Comparison of ENCODE assay signal across 8 mouse cellular contexts in the genomic region with DNA sequence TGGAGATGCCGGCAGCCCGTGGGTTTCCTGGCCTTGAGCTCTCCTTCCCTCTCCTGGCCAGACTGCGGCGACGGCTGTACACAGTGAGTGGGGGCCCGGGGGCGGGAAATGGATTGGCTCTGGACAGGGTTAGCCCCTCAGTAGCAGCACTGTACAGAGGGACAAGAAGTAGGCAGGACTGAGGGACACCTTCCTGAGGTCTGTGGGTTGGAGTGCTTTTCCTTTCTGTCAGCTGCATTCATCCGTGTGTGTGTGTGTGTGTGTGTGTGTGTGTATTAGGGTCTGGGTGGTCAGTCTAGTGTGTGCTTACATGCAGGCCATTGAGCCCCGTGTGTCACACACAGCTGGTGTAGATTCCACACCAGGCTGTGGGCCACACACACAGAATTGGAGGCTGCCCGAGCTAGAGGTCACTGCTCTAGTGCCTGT. TPM values are rescaled to one million over a fixed set of nuclear protein-coding genes. Genes with fewer than 3 reads are reported as not detected.
DNase-seq lines count a peak whose midpoint lies in the region; ATAC-seq lines count a peak whose summit lies in the region.

No protein-coding gene starts in this region.

- H3K27me3 ChIP-seq in limb, embryonic 13.5 days, result no peaks in the 10 kb centered on the region
- H3K27me3 ChIP-seq in stomach, embryonic 15.5 days (replicated peaks), result no peaks in the 10 kb centered on the region

- H3K36me3 ChIP-seq in limb, embryonic 13.5 days, result peaks cover 12% of the 10 kb centered on the region
- H3K36me3 ChIP-seq in stomach, embryonic 15.5 days, result no peaks in the 10 kb centered on the region

- H3K4me2 ChIP-seq in limb, embryonic 13.5 days (replicated peaks), result peak overlapping the region; percentile 42
- H3K4me2 ChIP-seq in stomach, embryonic 15.5 days, result peak overlapping the region; percentile 50

- H3K4me1 ChIP-seq in limb, embryonic 13.5 days, result peaks cover 61% of the 10 kb centered on the region
- H3K4me1 ChIP-seq in stomach, embryonic 15.5 days, result peaks cover 62% of the 10 kb centered on the region

- H3K9ac ChIP-seq in limb, embryonic 13.5 days, result peak overlapping the region; percentile 58
- peak overlapping the region; percentile 19; the same call in 1 of the 2 replicates for H3K9ac ChIP-seq in stomach, embryonic 15.5 days

- ATAC-seq in limb, embryonic 13.5 days (ENCODE audit: low FRiP score, low read depth), result no peak
- ATAC-seq in stomach, embryonic 15.5 days (ENCODE audit: insufficient read depth, low FRiP score, low read depth), result peak; percentile 18; the same call in 1 of the 2 replicates

- DNase-seq in cerebellum, adult 18-20 months, result peak; percentile 40 to 51
- no peak for DNase-seq in cerebellum, adult 8-10 months
- DNase-seq in thymus, postnatal 4 days, result peak; percentile 42
- DNase-seq in thymus, postnatal 0 days (ENCODE audit: low spot score), result no peak
- no peak for DNase-seq in embryo, embryonic 9.5 days (ENCODE audit: extremely low spot score)
- no peak for DNase-seq in urinary bladder, adult 2 months (ENCODE audit: low spot score)

- WGBS in limb, embryonic 13.5 days, result 53% methylated on average over 10 of the region's 10 CpGs
- WGBS in stomach, embryonic 15.5 days, result 25% methylated on average over 10 of the region's 10 CpGs

- H3K9me3 ChIP-seq in limb, embryonic 13.5 days, result no peaks in the 10 kb centered on the region
- H3K9me3 ChIP-seq in stomach, embryonic 15.5 days, result no peaks in the 10 kb centered on the region

- peak overlapping the region; percentile 56; the same call in 1 of the 2 replicates for H3K27ac ChIP-seq in limb, embryonic 13.5 days
- peak overlapping the region; percentile 92 for H3K27ac ChIP-seq in stomach, embryonic 15.5 days

- no peak overlapping the region for H3K4me3 ChIP-seq in limb, embryonic 13.5 days
- peak overlapping the region; percentile 19; the same call in 1 of the 2 replicates for H3K4me3 ChIP-seq in stomach, embryonic 15.5 days (replicated peaks)

RNA-seq across cellular contexts. Expression of gene Tnk2, which starts 17.8 kb away (rescaled TPM):
- polyA plus RNA-seq in thymus, postnatal 0 days (2015; fragmentation: Nextera tagmentation; extraction: Ambion mirVana), result 20.1 and 23.5 TPM in 2 replicates
- 12.2 and 12.8 TPM in 2 replicates for polyA plus RNA-seq in limb, embryonic 13.5 days (2015; fragmentation: Nextera tagmentation; extraction: Ambion mirVana)
- 12.0 and 14.9 TPM in 2 replicates for polyA plus RNA-seq in stomach, embryonic 15.5 days (2015; fragmentation: Nextera tagmentation; extraction: Ambion mirVana)
- 106 and 114 TPM in 2 replicates for polyA plus RNA-seq in urinary bladder, adult 2 months (2012; rRNA removed)

RNA-seq across cellular contexts. Expression of gene Tfrc, which starts 52.8 kb away (rescaled TPM):
- polyA plus RNA-seq in thymus, postnatal 0 days (2015; fragmentation: Nextera tagmentation; extraction: Ambion mirVana), result 40.0 and 43.4 TPM in 2 replicates
- polyA plus RNA-seq in limb, embryonic 13.5 days (2015; fragmentation: Nextera tagmentation; extraction: Ambion mirVana), result 22.4 and 24.2 TPM in 2 replicates
- polyA plus RNA-seq in stomach, embryonic 15.5 days (2015; fragmentation: Nextera tagmentation; extraction: Ambion mirVana), result 68.8 and 74.5 TPM in 2 replicates
- polyA plus RNA-seq in urinary bladder, adult 2 months (2012; rRNA removed), result 14.1 and 17.7 TPM in 2 replicates

Comparison
In these comparisons a context has a peak if more than half of its experiments do, and no peak if none do; other contexts are left out.
1. DNase-seq: peak in cerebellum, adult 18-20 months (2 of 2) and thymus, postnatal 4 days (single experiment); none in cerebellum, adult 8-10 months (single experiment), thymus, postnatal 0 days (single experiment), embryo, embryonic 9.5 days (single experiment) and urinary bladder, adult 2 months (single experiment).